Mouse (Mus musculus) testis, postnatal 14 days (tissue): ENCODE results near the gene BC030870.

Source experiments
- DNase-seq: peaks from one replicate; pipeline ENCODE4 v3.0.0; 2021; ENCODE audit warnings: low spot score

Gene BC030870

GRCm38 (mm10) chr8:65074733-65075132 is 54.6 kb downstream of the BC030870 start, which contains the start of gene Gm10663:
Gene Gm10663, plus strand, starts transcription at chr8:65075033.
- DNase-seq: no peak

DNA sequence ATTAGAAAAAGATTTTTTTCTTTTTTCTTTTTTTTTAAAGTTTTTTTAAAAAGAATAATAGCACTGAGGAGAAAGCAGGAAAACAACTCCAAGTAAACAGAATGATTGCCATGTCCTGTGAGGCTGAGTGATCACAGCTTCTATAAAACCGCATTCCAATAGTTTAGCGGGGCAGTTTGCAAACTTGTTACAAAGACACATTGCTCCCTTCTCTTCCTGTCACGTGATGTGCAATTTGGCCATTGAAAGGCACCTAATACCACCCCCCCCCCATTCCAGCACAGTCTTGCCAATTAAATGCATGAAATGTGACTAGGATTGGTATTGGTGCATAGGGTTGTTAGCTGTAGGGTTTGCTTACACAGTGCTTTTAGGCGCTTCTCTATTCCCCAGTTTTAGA is 58.4 kb downstream of the BC030870 start:
- no peak for DNase-seq

- no peak for DNase-seq
Observed at GRCm38 (mm10) chr8:65068473-65068819, 60.9 kb downstream of the BC030870 start.

DNA sequence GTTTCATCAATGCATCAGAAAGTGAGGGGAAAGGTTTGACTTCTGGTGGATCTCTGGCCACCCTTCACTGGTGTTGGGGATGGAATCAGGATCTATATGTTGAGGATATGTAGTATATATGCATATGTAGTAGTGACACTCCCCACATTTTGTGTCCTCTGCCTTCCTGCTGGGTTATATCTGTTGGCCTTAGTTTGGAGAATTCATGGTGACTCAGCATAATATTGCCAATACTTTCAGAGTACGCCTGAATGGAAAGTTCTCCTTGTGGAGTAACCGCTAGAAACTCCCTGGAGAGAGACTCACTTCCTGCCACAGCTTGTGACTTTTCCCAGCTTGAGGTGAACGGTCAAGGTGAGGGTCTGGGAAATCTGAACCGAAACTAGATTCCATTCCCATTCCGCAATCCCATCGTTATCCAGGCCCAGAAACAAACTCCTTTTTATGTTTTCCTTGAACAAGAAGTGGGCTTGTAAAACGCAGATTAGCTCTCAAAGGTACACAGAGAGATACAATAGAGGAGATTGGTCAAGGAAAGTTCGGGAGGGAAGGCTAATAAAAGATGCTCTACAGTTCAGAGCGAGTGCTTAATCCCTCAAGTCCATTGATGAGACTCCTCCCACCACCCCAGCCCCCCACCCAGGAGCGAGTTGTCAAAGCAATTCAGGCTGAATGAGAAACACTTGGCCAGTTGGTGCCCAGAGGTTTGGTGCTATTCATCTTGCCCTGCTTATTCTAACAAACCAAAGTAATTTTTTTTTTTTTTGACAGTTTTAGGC is 61.5 kb downstream of the BC030870 start:
- no peak for DNase-seq

- no peak for DNase-seq
Observed at GRCm38 (mm10) chr8:65067031-65067430, 62.3 kb downstream of the BC030870 start.

- no peak for DNase-seq
Observed at GRCm38 (mm10) chr8:65065622-65066021, 63.7 kb downstream of the BC030870 start.

- no peak for DNase-seq
Observed at GRCm38 (mm10) chr8:65064071-65064470, 65.3 kb downstream of the BC030870 start.

- no peak for DNase-seq
Observed at GRCm38 (mm10) chr8:65062195-65062594, 67.2 kb downstream of the BC030870 start.

- no peak for DNase-seq
Observed at GRCm38 (mm10) chr8:65056722-65057121, 72.6 kb downstream of the BC030870 start.

DNA sequence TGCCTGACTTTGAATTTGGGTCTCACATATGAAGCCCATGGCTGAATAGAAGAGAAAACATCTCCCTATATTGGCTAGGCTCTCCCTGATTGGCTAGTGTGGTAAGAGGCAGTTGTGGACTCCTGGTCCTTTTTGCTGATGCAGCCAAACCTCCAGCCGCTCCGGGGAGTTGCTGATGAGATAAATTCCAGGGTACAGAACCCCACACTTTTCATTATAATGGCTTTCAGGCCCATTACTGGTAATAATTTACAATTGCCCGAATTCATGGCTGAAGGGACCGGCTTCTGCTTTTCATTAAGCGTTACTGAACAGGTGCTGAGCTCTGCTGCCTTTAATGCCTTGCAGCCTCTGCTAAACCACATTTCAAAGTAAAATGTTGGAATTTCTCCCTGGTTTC is 75.4 kb downstream of the BC030870 start:
- DNase-seq: no peak

GRCm38 (mm10) chr8:65053554-65053953 is 75.8 kb downstream of the BC030870 start:
- DNase-seq: no peak

DNA sequence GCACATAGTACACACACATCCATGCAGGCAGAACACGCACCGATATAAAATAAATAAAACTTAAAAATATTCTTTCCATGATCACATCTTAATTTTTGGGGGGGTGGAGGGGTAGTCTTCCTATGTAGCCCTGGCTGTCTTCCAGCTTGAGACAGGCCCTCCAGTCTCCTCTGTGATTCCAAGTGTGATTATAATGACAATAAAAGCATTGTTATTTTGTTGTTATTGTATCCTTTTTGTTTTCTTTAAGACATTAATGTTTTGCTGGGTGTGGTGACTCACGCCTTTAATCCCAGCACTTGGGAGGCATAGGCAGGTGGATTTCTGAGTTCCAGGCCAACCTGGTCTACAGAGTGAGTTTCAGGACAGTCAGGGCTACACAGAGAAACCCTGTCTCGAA is 81.6 kb downstream of the BC030870 start:
- DNase-seq: no peak

- DNase-seq: no peak
Observed at GRCm38 (mm10) chr8:65047193-65047592, 82.2 kb downstream of the BC030870 start.

DNA sequence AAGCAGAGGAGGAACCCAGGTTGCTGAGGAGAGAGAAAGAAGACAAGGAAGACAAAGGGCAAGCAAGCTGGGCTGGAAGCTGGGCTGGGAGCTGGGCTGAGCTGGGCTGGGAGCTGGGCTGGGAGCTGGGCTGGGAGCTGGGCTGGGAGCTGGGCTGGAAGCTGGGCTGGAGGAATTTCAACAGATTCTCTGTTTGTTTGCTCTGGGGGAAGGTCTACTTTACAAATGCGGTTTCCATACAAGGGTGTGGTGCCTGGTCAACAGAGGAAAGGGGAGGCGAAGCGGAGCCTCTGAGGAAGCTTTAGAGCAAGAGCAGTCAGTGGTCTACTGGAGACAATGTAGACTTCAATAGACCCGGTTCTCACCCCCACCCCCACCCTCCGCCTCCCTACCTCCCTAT is 82.8 kb downstream of the BC030870 start:
- DNase-seq: no peak

- DNase-seq: no peak
Observed at GRCm38 (mm10) chr8:65037117-65037533, 92.2 kb downstream of the BC030870 start, which contains the start of gene Apela. Gene Apela, minus strand, starts transcription at chr8:65037336.
